Mouse (Mus musculus) liver, adult 10 weeks (tissue): Measurements from ENCODE around the gene Anks4b. TPM values are rescaled to one million over a fixed set of nuclear protein-coding genes. Genes with fewer than 3 reads are reported as not detected.

Source experiments
- polyA plus RNA-seq: library from polyadenylated mRNA; stranded (reverse); fragments of 350-450 nt; fragmentation: Illumina TruSeq; extraction: RNeasy Lipid Tissue Mini Kit (QIAGEN cat#74804); gene quantifications from one replicate; pipeline ENCODE4 v1.2.3, GENCODE M21; 2014; ENCODE audit warnings: low read depth, low replicate concordance

Gene Anks4b
- polyA plus RNA-seq: 69.2 TPM

DNA sequence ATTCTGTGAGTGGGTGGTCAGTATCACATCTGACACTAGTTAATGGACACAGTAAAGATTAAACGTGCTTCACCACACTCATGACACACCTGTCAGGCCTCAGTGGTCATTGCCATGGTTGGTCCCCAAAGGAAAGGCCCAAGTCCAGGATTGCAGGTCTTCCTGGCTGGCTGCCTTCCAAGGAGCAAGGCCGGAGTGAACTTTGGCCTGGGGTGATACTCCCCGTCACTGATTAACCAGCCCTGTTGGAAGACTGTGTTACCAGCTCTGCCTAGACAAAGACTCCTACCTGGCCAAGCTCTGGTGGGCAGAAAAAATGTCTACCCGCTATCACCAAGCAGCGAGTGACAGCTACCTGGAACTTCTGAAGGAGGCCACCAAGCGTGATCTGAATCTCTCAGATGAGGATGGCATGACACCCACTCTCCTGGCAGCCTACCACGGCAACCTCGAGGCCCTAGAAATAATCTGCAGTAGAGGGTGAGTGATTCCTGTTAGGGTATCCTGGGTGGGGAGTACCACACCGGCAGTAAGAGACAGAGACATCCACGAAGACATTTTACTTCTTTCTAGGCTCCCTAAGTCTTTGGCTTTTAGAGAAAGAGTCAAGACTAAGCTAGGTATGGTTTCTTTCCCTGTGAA lies at the start of gene Anks4b:
Anks4b (plus strand) TSS at position 256 of the 642 bp plus-strand sequence.

DNA sequence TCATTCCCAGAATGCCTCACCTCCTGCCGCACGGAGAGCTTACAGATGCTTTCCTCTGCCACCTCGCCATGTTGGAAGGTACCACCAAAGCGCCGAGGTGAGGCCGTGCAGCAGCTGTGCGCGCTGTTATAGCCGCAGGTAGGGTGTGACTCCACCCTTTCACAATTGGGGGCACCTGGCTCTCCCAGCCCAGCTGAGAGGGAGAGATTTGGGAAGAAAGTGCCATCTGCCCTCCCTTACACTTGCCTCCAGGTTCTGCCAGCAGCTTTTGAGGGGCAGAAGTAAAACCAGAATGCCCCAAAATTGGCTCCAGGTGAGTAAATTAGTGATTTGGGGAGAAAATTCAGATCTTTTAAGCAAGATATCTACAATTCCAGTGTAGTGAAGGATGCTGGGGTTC lies 28.5 kb upstream of the Anks4b start, which contains the start of gene Zp2:
Zp2 (minus strand) TSS at position 101 of the 400 bp plus-strand sequence.

DNA sequence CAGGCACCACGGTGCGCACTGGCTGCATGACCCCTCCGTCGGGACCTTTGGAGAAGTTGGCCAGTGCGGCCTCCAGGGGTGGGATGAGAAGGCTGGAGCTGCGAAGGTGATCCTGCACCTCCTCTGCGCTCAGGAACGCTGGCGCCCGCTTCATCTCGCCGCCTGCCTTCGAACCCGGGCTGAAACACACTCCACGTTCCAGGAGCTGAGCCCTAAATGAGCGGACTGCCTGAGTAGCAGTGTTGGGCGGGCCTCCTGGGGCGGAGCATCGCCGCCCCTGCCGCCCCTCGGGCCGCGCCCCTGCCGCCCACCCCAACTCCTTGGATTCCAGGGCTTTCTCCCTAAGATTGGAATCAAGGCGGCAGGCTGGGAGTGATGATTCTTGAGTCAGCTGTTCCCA lies 28.1 kb downstream of the Anks4b start, which contains the start of gene Crym:
Crym (minus strand) TSS at position 341 of the 400 bp plus-strand sequence.

DNA sequence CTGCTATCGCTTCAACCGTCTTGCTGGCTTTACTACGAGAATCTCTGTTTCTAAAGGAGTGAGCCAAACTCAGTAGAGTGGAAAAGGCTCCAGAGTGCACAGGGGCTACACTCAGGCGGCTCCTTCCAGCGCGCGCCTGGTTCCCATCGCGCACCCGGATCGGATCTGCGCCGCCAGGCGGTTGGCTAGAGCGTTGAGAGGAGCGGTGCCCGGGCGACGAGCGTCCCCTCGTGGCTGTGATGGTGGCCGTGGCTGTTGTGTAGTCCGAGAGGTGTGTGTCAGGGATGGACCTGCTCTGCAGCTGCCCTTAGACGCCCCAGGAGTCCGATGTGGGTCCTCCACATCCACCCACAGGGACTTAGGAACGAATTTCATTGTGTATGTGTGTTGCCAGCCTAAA lies 30.1 kb downstream of the Anks4b start, which contains the start of gene Abca14:
Abca14 (plus strand) TSS at position 173 of the 400 bp plus-strand sequence.

Other genes starting within 250 kb of the Anks4b start
- gene Dnah3, start 78.6 kb upstream of the Anks4b start, polyA plus RNA-seq: not detected
- 2.6 TPM for gene Tmem159, start 71.5 kb upstream of the Anks4b start, polyA plus RNA-seq
- gene Zp2, start 28.6 kb upstream of the Anks4b start, polyA plus RNA-seq: not detected
- 0.58 TPM for gene Crym, start 28.3 kb downstream of the Anks4b start, polyA plus RNA-seq
- gene Abca14, start 30.1 kb downstream of the Anks4b start, polyA plus RNA-seq: 0.16 TPM
- not detected for gene Abca15, start 154.8 kb downstream of the Anks4b start, polyA plus RNA-seq
- not detected for gene Abca16, start 235.8 kb downstream of the Anks4b start, polyA plus RNA-seq